Mouse (Mus musculus) heart, postnatal 25 days (tissue): ENCODE data around the gene Nckap5l. TPM values are rescaled to one million over a fixed set of nuclear protein-coding genes. Genes with fewer than 3 reads are reported as not detected.
A peak's percentile ranks its signal among the peaks of the same experiment; 100 is the strongest.
"Not testable (repeated sequence)": the region's sequence is repeated elsewhere in the genome, so short reads cannot be mapped to it uniquely, and the experiment has no call there.

Experiments used
- DNase-seq: peaks from one replicate; pipeline ENCODE4 v3.0.0; 2022; ENCODE audit warnings: low spot score
- intact Hi-C: fragments of 180-260 bp; cut with DNase I; formaldehyde crosslinking; loops from one replicate; pipeline ENCODE4 v1.15.1; 2025
- total RNA-seq, 2 experiments: library from RNA; stranded (reverse); gene quantifications; 2 replicates each; pipeline ENCODE4 v1.2.3; 2021

Gene Nckap5l
- total RNA-seq, 2 experiments from 2014 or later: 6.4 to 7.6 TPM

DNA sequence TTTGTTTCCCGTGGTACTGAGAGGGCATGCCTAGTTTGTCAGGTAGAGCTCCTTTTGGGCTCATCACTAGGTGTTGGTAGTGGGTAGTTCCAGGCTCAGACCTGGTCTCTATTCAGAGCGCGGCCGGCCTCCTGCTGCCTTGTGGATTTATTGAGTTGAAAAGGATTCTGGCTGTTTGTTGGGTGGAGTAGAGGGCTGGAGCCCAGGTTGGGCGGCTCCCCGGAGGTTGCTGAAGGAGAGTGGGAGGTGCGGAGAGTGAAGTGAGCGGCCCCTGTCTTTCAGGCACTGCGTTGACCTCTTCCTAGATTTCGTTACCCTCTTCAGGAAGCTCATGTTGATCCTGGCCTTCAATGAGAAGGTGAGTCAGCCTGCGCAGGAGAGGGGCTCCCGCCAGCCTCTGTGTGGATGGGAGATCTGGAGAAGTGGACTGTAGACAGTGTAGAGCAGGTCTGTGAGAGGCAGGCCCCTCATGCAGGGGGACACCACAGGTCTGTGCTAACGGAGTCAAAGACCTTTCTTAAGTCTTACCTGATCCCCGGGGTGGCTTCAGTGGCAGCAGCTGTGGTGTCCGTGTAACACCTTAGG is 50.5 kb downstream of the Nckap5l start:
- DNase-seq: no peak

DNA sequence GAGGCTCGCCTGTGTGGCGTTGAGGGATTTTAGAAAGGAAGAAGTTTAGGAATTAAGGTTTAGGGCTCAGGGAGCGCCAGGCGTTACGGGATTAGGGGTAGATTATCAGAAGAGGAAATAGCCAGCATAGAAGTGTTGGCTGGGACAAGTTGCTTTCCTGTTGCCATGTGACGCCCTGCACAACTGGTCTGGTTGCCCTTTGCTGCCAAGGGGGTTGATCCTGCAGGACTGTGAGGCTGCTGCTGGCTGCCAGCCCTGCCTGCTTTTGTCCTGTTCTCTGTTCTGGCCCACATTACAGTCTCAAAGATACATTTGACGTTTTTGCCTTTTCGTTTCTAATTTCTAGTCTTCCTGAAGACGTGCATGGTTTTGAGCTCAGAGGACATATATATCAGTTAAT is 52.4 kb downstream of the Nckap5l start:
- intact Hi-C loops: no loop called here
- DNase-seq: no peak

More for the DNA sequence above, 50.5 kb downstream of the Nckap5l start:
- intact Hi-C loops: no loop called here

DNA sequence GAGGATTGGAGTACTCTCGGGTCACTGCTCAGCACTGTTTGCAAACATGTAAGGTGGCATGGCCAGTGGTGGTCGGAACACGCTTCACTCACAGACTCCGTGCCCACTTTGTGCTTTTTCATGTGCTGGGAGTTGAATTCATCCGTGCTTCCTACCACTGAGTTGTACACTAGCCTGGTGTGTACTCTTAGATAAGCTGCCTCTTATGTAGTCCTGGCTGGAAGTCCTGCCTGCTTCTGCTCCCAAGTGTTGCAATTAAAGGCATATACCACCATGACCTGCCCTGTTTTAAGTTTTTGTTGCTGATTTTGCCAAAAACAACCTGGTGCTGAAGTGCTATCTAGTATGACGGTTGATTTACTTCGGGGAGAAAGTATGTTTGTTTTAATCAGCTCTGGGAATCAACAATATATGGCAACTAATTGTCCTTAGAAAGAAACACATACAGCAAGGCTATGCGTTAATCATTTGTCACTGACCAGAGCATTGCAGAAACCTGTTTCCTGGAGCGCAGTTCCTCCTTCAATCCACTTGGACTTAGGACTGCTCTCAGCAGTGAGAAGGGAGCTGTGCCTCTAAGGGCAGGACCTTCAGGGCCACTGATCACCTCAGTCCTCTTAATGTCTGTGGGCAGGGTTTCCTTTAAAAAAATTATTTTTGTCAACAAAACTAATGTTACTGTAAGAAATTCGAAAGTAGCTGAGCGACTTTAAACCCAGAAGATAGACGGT is 54.2 kb downstream of the Nckap5l start:
- no peak for DNase-seq
- intact Hi-C loops: no loop called here

DNA sequence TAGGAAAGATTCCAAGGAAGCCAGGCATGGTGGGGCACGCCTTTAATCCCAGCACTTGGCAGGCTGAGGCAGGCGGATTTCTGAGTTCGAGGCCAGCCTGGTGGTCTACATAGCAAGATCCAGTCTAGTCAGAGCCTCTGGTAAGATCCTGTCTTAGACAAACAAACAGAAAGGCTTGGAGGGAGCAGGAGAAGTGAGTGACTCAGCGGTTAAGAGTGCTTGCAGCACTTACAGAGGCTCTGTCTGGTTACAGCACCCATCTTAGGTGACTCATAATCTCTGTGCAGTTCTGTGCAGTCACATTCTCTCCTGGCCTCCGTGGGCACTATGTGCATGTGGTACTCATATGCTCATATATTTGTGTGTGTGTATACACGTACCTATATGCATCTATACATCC is 56.9 kb downstream of the Nckap5l start:
- intact Hi-C loops: no loop called here

DNA sequence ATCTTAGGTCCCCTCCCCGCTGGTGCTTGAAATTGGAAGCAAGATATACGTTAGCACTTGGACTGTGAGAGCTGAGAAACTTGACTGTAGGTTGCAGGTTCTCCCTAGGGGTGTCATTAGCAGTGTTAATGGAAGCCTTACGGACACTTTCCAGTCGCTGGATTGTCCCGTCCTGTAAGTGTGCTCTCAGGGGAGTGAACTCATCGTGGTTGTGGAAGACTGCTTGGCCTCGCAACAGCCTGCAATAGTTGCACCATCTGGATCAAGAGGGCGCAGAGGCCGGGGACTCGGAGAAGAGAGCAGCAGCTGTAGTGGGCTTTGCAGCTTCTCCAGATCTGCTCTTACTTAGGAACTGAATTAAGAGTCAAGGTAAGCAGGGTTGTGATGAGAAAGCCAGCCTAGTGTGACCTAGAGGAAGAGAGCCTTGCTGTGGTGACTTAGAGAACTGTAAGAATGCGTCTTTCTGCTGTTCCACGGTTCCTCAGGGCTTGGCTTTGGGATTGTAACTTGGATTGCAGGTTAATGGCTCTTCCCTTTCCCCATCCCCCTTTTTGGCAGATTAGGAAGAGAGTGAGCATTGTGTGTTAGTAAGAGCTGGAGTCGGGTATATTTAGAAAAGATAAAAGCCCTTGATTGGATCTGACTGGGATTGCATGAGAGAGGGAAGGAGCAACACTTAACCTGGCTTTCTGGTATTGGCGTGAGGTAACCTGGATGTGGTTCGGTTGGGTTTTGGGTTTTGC is 57.9 kb downstream of the Nckap5l start:
- DNase-seq: no peak
- intact Hi-C loops: no loop called here

More for the DNA sequence above, 56.9 kb downstream of the Nckap5l start:
- DNase-seq: no peak

DNA sequence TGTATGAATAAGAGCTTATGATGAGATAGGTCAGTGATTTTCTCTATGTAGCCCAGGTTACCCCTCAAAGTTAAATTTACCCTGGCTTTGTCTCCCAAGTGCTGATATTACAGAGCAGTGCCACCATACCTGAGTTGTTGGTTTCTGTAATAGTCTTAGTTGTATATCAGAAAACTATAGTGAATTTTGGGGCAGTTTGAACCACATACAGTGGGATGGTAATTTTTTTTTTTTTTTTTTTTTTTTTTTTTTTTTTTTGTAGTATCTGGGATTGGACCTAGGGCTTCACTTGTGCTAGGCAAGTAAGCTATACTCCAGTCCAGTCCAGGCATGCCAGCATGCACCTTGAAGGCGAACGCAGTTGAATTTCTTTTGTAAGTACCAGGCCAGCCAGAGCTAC is 59.9 kb downstream of the Nckap5l start:
- DNase-seq: no peak
- intact Hi-C loops: no loop called here

DNA sequence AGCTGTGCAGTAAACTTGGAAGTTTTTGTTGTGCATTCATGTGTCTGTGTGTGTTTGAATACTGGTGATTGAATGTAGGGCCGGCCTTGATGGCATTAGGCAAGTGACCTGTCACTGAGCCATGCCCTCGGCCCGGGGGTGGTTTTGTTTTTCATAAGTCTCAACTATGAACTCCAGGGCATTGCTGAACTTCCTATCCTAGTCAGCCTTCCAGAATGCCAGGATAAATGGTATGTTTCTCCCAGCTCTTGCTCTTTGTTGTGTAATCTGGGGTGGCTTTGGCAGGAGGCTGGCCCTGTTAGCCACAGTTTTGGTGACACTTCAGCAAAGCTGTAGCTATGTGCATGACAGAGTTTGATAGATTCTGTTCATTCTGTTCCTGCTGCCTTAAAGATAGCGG is 60.7 kb downstream of the Nckap5l start:
- intact Hi-C loops: no loop called here
- no peak for DNase-seq

DNA sequence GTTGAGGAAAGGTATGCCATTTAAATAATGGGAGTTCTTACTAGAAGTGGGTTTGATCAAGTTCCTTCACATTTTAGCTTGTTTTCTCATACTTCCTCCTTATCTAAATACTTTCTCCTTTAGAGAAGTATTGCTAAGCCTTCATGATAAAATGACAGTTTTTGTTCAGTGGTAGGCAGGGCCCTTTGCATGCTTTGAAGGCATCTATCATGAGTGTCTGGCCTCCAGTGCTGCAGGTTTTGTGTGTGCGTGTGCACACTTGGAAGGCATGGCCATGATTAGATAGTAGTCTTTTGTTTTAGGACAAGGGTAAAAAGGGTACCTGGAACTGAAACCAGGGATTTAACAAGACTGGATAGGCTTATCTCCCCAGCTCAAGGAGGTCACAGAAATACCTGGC is 61.1 kb downstream of the Nckap5l start:
- no peak for DNase-seq
- intact Hi-C loops: no loop called here

DNA sequence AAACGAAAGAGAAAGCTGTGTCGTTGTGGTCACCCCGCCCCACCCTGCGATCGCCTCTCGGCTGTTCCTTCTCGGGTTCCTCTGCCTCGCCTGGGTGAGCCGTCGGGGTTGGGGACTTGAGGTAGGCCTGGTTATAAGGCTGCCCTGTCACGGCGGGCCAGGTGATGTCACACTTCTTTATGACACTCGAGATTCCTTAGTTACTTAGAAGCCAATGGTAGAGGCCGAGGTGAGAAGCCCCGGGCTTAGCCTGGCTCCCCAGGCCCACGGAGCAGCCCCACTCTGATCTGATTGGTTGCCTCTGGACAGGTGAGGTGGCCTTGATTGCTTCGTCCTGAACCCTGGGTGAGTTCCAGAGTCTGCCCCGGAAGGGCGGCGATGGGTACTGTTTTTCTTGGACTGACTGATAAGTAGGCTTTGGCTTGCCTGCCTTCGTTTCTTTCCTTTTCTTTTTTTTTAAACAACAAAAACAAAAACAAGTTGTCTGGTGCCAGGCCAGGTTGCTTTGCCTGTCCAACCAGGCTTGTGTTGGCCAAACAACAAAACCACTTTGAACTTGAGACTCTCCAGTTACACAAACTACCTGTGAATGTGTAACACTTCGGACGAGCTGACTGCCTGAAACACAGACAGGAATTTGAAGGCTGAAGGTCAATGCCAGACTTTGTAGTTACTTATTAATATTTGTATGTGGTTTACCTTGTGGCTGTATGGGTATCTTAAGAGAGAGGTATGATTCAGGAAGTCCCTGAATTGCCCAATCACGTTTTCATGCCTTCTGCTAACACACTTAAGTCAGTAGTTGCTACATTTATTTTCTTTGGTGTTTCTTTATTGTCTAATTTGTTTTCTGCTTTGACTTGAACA is 63.9 kb downstream of the Nckap5l start:
- DNase-seq: peak; percentile 47
- intact Hi-C loops: no loop called here

DNA sequence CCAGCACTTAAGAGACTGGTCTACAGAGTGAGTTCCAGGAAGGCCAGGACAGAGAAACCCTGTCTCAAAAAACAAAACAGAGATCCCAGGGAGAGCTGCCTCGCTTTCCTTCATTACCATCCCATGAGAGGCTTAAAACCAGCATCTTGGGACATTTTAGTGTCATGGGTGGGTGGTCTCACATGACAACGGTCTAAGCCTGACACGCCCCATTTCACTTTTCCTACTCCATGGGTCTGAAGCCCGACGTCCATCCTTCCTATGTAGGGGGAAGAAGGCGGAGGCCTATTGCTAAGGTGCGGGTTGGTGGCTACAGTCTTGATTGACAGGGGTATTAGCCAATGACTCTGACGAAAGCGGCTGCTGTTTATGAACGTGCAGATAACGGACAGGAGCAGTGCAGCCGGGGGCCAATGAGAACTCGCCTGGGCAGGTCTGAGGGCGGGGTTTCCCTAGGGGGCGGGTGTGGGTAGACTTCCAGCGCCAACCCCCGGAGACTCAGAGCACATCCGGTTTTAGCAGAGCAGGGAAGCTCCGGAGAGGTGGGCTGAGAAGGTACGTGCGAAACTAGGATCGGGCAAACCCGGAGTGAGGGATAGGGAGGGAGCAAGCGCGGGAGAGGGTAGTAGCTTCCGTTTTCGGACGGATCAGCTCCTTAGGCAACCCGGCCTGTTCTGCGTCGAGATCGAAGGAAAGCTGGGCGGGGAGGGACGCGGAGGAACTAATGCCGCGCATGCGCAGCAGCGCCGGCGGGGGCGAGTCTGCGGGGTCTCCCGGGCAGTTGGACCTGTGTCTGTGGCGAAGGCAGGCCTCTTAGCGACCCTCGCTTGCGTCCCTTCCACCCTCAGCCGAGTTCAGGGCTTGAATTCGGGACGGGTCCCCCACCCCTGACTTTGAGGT is 64.8 kb downstream of the Nckap5l start, which contains the start of gene Tmbim6:
Gene Tmbim6, plus strand, starts transcription at position 397 of the 900 bp plus-strand sequence.
- intact Hi-C loops: no loop called here
- peak; percentile 99 for DNase-seq

DNA sequence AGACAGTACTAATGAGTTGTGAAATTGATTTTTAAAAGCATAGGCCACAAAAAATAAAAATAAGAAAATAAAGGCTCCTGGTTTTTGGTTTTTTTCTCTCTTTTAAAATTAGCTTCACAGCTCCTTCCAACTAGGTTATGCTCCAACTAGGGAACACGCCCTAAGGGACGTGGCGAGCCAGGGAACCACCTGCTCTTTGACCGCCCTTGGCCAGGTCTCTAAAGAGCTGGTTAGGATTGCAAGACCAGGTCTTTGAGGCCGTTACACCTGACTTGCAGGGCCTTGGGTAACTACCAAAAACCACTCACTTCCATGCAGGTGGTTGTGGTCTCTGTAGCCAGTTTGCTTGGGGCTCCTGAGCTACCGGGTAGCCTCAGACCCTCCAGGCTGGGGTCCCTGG is 65.6 kb downstream of the Nckap5l start:
- intact Hi-C loops: no loop called here
- DNase-seq: no peak

DNA sequence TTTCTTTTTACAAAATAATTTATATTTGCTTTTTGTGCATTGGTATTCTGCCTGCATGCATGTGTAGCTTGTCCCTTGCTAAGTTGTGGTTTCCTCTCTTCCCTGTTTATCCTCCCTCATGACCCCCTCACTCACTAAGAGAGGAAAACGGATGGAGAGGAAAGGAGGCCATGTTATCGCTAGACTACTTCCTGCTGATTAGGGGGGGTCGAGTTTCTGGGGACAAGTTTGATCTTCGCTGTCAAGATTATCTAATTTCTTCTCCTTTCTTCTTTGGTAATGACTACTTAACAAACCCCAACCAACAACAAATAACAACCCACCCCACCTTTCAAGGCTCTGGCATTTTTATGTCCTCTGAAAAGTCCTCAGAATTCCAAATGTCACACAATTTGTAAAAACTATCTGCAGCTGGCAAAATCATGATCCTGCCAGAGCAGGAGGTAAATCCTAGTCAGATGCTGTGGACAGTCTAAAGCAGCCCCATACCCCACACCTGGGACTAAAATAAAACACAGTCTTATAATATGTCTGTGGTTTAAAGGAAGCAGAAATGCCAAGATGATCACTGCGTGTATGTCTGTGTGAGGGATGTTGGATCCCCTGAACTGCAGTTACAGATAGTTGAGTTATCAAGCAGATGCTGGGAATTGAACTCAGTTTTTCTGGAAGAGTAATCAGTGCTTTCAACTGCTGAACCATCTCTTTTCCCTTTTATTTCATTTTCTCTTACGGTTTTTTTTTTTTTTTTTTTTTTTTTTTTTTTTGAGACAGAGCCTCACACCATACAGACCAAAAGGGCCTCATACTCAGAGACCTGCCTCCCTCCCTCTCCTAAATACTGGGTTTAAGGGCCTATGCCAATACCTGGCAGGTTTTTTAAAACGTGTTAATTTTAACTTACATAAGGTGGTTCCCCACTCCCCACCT is 66.8 kb downstream of the Nckap5l start:
- intact Hi-C loops: no loop called here
- no peak for DNase-seq

DNA sequence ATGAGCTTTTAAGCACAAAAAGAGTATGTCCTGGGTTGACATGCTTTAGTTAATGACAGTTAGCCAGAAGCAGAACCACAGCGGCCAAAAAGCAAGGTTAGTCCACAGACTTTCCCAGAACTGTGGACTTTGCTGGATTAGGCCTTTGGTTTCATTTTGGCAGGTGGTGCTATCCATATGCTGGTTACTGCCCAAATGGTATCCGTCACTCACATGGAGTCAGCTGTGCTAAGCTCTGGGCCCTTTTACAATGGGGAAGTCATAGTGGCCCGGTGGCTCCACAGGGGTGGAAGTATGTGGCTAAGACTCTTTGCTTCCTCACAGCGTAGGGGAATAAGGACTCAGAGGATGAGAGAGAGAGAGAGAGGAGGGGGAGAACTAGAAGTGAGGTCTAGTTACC is 69.6 kb downstream of the Nckap5l start:
- intact Hi-C loops: no loop called here
- no peak for DNase-seq

DNA sequence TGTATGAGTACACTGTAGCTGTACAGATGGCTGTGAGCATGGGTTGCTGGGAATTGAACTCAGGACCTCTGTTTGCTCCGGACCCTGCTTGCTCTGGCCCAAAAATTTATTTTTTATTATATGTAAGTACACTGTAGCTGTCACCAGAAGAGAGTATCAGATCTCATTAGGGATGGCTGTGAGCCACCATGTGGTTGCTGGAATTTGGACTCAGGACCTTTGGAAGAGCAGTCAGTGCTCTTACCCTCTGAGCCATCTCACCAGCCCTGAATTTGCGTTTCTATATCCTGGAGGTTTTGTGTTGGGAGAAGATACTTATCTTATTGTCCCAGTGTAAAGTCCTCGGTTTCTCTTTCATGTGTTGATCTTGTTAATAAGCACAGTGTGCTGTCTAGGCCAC is 70.8 kb downstream of the Nckap5l start:
- intact Hi-C loops: no loop called here
- no peak for DNase-seq

DNA sequence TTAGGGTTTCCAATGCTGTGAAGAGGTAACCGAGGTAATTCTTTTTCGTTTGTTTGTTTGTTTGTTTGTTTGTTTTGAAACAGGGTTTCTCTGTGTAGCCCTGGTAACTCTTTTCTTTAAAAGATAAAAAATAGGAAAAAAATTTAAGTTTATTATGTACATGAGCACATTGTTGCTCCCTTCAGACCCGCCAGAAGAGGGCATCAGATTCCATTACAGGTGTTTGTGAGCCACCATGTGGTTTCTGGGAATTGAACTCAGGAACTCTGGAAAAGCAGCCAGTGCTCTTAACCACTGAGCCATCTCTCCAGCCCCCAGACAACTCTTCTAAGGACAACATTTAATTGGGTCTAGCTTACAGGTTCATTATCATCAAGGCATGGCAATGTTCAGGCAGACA is 71.4 kb downstream of the Nckap5l start:
- intact Hi-C loops, DNase-seq: not testable (repeated sequence)

DNA sequence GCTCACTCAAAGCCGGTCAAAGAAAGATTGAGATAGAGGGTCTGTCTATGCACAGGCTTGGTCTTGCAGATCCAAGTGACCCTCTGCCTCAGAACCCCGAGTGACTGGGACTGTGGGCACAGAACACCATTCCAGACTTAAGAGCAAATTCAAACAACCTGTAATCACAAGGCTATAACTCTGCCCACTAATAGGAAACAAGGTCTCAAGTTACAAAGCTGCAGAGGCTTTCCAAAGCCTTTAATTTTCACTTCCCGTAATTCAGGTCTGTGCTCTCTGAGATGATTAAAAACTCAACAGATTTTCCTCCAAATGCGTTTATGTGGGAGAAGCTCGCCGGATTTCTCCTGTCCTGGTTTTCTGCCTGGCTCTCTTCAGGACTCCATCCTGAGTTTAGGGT is 73.5 kb downstream of the Nckap5l start:
- no peak for DNase-seq
- intact Hi-C loops: no loop called here

DNA sequence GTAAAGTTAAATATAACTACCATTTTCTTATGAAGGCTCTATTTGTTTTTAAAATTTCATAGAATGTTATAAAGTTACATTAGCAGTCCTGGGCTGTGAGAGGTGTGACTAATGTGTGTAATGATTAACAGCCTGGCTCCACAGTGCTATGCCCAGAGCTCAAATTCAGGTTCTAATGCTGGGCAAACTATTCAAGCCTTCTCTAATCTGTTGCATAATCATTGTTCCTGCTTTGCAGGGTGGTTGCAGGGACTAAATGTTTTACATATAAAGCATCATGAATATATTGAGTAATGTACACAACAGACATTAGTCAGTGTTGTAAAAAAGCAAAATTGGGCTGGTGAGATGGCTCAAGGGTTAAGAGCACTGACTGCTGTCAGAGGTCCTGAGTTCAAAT is 74.7 kb downstream of the Nckap5l start:
- intact Hi-C loops: no loop called here
- no peak for DNase-seq

DNA sequence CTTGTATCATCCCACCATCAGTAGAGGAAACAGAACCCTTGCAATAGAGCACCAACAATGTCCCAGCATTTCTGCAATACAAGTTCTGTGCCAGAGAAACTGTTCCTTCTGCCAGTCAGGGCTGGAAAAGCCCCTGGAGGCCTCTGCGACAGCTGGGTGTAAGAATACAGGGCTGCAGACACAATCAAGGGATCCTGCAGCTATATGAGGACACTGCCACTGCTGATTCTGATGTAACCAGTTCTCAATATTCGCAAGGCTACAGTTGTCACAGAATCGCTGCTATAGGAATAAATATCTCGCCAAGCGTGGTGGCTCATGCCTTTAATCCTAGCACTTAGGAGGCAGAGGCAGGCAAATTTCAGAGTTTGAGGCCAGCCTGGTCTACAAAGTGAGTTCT is 81.3 kb downstream of the Nckap5l start:
- intact Hi-C loops: no loop called here
- DNase-seq: no peak
